Mouse (Mus musculus) small intestine, adult 2 months (tissue): Measurements from ENCODE around the gene Trappc3l. TPM values are rescaled to one million over a fixed set of nuclear protein-coding genes. Genes with fewer than 3 reads are reported as not detected.

Experiments used
- H3K27ac ChIP-seq: fragments of 200-500 bp; 2 replicates; pipeline ENCODE4 v1.5.1; 2012; ENCODE audit warnings: low read depth, low read length, control low read depth, inconsistent platforms; ENCODE audit not compliant: insufficient read depth
- H3K27me3 ChIP-seq: fragments of 200-500 bp; 2 replicates; pipeline ENCODE4 v1.6.1; 2012; ENCODE audit warnings: mild to moderate bottlenecking, moderate library complexity, low read length, inconsistent platforms; ENCODE audit not compliant: control insufficient read depth, insufficient read depth
- H3K36me3 ChIP-seq: fragments of 200-500 bp; 2 replicates; pipeline ENCODE4 v1.6.1; 2012; ENCODE audit warnings: mild to moderate bottlenecking, low read length, control low read depth, inconsistent platforms; ENCODE audit not compliant: control insufficient read depth, insufficient read depth
- H3K4me1 ChIP-seq: fragments of 200-500 bp; 2 replicates; pipeline ENCODE4 v1.6.1; 2012; ENCODE audit warnings: low read length, inconsistent platforms, mixed read lengths; ENCODE audit not compliant: control insufficient read depth, insufficient read depth, insufficient read length
- H3K4me3 ChIP-seq: fragments of 200-500 bp; 2 replicates; pipeline ENCODE4 v1.5.1; 2012; ENCODE audit warnings: low read depth, mild to moderate bottlenecking, control low read depth, inconsistent platforms, low read length, moderate library complexity
- CTCF ChIP-seq: fragments of 200-500 bp; IDR thresholded peaks from 2 replicates; pipeline ENCODE4 v1.5.1; 2012; ENCODE audit warnings: low read depth, mild to moderate bottlenecking, control low read depth, inconsistent platforms, low read length, moderate library complexity, mixed read lengths; ENCODE audit not compliant: insufficient replicate concordance, insufficient read length; ENCODE audit errors: extremely low read depth
- POLR2A ChIP-seq: fragments of 200-500 bp; IDR thresholded peaks from 2 replicates; pipeline ENCODE4 v1.6.1; 2012; ENCODE audit warnings: low read depth, mild to moderate bottlenecking, control low read depth, inconsistent platforms, low read length, moderate library complexity
- WGBS: fragments of 180-500 bp; shearing (Covaris S2); methylation state at CpG from one replicate; pipeline ENCODE4 v1.1.7; 2018; 5-methylcytosine and 5-hydroxymethylcytosine counted together
- polyA plus RNA-seq: library from polyadenylated mRNA; depleted of rRNA; stranded (reverse); fragments of >200 nt; gene quantifications from 2 replicates; pipeline ENCODE4 v1.2.3, GENCODE M21; 2012

The Trappc3l gene
- polyA plus RNA-seq, 1 experiment, result not detected

DNA sequence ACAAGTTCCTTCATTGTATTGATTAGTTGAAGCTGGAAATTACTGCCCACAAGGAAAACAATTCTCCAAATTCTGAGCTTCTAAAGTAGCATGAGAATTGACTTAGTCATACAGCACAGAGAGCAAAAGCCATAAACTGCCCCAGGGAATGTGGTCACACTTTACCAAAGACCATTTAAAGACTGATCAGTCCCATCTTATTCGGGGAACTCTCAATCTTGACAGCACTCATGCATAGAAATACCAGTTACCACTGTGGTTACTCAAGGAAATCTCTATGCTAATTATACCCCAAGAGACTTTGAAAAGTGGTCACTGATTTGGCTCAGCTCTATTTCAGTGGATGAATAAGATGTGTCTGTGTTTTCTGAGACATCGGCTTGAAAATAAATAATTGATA, 57.8 kb downstream of the Trappc3l start:
- H3K4me1 ChIP-seq, result no peaks in the 10 kb centered on the region
- no peaks in the 10 kb centered on the region for H3K36me3 ChIP-seq
- no peaks in the 10 kb centered on the region for H3K27me3 ChIP-seq
- H3K4me3 ChIP-seq, result no peak overlapping the region
- WGBS, result 68% methylated on average over 2 of the region's 2 CpGs
- TF ChIP-seq CTCF (no peak), POLR2A (no peak)
- H3K27ac ChIP-seq, result no peak overlapping the region

DNA sequence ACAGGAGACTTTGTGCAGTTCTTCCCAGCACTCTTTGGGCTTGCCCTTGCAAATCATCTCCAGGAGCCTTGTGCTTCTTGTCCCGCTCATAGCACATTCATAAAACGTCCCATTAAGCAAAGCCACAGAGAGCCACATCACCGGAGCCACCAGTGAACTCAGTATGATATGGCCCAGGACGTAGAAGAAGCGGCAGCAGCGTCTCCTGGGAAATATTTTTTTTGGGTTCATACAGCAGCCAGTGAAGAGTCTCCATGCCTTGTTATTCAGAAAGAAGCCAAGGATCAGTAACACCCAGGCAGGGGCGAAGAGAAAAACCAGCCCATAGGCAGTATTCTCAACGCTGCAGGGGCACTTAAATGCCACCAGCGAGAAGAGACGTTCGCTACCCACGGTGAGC, 58.6 kb downstream of the Trappc3l start:
- WGBS, result 50% methylated on average over 12 of the region's 12 CpGs

DNA sequence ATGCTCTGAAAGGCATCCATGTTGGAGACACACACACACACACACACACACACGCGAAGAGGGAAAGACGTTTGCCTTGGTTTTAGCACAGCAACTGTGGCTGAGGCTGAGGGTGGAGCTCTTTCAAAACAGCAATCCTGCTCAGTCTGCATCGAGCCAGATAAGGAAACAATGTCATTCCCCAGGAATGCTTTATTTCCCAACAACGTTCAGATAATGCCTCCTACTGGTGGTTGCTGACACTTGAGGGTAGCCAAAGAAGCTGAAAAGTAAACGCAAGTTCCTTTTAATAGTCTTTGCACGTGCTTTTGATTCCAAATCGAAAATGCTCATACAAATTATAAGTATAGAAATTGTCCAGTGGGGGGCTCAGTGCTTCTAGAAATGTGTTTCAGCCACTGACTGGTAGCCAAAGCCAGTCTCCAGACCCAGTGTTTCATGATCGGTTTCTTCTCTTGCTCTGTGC, 59.1 kb downstream of the Trappc3l start, which contains the start of gene Calhm5:
Gene Calhm5, minus strand, starts transcription at position 102 of the 466 bp plus-strand sequence.
- no peaks in the 10 kb centered on the region for H3K27me3 ChIP-seq
- H3K27ac ChIP-seq, result peak within 1 kb of the TSS; percentile 38; the same call in 1 of the 2 replicates
- no peaks in the 10 kb centered on the region for H3K4me1 ChIP-seq
- no peak for TF ChIP-seq CTCF
- no peak for TF ChIP-seq POLR2A
- H3K36me3 ChIP-seq, result no peaks in the 10 kb centered on the region
- peak within 1 kb of the TSS; percentile 41 for H3K4me3 ChIP-seq
- WGBS, result 7% methylated on average over 9 of the region's 9 CpGs

More for the DNA sequence above, 58.6 kb downstream of the Trappc3l start:
- Histone ChIP-seq H3K4me3 (peak overlapping the region; percentile 41), H3K27ac (peak overlapping the region; percentile 38; the same call in 1 of the 2 replicates), H3K27me3 (no peaks in the 10 kb centered on the region), H3K4me1 (no peaks in the 10 kb centered on the region), H3K36me3 (no peaks in the 10 kb centered on the region)
- TF ChIP-seq POLR2A (no peak), CTCF (no peak)

DNA sequence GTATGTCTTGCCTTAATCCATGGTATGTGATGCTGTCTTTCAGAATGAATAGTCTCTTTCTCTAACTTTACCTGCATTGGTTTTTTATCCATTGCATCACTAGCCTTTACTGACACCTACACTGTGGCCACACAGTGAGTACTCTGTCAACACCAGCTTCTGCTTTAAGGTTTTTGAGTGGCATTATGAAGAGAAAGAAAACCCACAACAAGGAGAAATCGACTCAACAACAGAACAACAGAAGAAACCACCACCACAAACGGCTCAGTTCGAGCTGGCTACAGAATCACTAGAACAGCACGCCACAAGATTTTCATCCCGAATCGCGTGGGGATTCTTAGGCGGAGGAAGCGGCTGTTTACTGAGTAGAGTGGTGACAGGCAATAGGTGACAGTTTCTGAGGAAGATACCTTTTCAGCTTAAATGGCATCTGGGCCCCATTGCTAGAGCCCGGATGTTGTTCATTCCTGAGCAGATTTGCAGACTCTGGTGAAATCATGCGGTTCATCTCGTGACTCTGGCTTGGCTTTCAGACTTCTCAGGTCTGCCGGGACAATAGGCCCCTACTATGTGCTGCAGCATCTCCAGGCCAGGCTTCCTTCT, 73.6 kb downstream of the Trappc3l start:
- Histone ChIP-seq H3K4me1 (no peaks in the 10 kb centered on the region), H3K4me3 (no peak overlapping the region), H3K27me3 (no peaks in the 10 kb centered on the region), H3K36me3 (no peaks in the 10 kb centered on the region), H3K27ac (no peak overlapping the region)
- 77% methylated on average over 13 of the region's 13 CpGs for WGBS
- TF ChIP-seq POLR2A (no peak), CTCF (no peak)

DNA sequence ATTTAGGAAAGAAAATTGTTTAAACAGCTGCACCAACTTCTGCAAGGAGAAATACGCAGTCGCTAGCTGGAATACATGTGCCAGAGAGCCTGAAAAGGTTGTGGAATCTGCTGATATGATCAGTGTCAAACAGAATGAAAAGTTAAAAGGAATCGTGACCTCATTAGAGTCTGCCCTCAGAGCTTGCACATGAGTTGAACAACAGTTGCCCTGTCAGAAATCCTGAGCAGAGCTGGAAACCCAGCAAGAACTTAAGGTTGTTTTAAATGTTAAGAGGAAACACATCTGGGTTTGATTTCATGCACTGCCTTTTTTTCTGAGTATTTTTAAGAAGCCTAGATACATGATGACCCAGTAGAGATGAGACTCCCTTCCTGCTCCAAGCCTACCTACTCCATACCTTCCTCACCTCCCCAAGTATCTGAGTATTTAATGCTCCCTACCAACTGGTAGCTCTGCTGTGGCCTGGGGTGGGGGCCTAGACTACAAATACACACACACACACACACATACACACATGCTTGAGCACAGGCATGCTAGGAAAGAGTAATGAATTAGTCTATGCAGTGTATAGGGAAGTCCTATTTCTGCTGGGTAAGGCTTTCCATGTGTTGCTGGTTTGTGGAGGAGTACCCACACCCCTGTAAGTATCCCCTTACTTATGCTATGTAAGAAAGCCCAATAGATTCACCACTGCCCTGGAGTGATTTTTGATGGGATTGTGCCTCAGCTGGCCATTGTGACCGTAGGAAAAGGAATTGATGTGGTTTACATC, 74.8 kb downstream of the Trappc3l start:
- Histone ChIP-seq H3K27me3 (no peaks in the 10 kb centered on the region), H3K36me3 (no peaks in the 10 kb centered on the region), H3K4me1 (no peaks in the 10 kb centered on the region), H3K27ac (no peak overlapping the region), H3K4me3 (no peak overlapping the region)
- 84% methylated on average over 4 of the region's 4 CpGs for WGBS
- TF ChIP-seq POLR2A (no peak), CTCF (no peak)

DNA sequence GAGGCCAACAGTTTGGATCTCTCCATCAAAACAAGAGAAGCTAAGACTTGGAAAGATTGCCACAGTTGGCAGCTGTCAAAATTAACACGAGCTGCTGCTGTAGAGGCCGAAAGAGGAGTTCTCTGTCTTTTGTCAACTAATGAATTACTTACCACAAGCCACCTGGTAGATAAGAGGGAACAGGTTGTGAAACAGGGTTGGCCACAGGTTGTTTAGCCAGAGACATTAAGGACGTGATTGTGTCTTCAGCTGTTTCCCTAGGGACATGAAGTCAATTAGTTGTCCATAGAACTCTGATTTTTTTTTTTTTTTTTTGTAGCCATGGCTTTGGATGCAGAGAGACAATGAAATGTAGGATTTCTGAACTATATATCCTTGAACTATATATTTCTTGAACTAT, 79.7 kb downstream of the Trappc3l start:
- no peak for TF ChIP-seq POLR2A
- TF ChIP-seq CTCF, result no peak
- 20% methylated on average over 3 of the region's 3 CpGs for WGBS

DNA sequence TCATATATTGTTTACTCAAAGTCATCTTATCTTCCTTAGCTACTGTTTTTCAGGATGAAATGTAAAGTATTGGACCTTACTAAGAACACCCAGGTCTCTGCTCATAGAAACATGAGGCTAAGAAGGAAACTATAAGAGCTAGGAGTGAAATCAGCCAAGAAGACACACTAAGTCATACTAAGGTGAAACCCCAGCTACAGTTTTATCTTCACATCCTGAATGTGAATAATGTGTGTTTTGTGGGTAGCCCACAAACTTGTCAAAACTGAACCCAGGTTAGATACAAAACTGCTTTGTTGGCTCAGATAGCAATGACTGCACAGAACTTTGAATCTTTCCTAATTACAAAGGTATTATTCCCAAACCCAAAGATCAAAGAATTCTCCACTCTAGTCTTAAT, 80.4 kb downstream of the Trappc3l start:
- no peaks in the 10 kb centered on the region for H3K4me1 ChIP-seq
- no peak for TF ChIP-seq CTCF
- TF ChIP-seq POLR2A, result no peak
- no peaks in the 10 kb centered on the region for H3K36me3 ChIP-seq

More for the DNA sequence above, 79.7 kb downstream of the Trappc3l start:
- H3K4me1 ChIP-seq, result no peaks in the 10 kb centered on the region
- no peak overlapping the region for H3K27ac ChIP-seq
- no peak overlapping the region for H3K4me3 ChIP-seq
- H3K27me3 ChIP-seq, result no peaks in the 10 kb centered on the region
- no peaks in the 10 kb centered on the region for H3K36me3 ChIP-seq

More for the DNA sequence above, 80.4 kb downstream of the Trappc3l start:
- Histone ChIP-seq H3K27ac (no peak overlapping the region), H3K4me3 (no peak overlapping the region), H3K27me3 (no peaks in the 10 kb centered on the region)
